Mouse (Mus musculus) erythroid progenitor cell, adult 5-6 weeks (primary cell): ENCODE data around the gene Olfr1031. TPM values are rescaled to one million over a fixed set of nuclear protein-coding genes. Genes with fewer than 3 reads are reported as not detected.
"Not testable (repeated sequence)": the region's sequence is repeated elsewhere in the genome, so short reads cannot be mapped to it uniquely, and the experiment has no call there.

Experiments
- ATAC-seq: replicated peaks from 2 replicates; pipeline ENCODE4 v1.8.0; 2016; ENCODE audit warnings: moderate number of reproducible peaks, mild to moderate bottlenecking, moderate TSS enrichment, inconsistent platforms; ENCODE audit not compliant: poor library complexity, low FRiP score, severe bottlenecking
- total RNA-seq, 2 experiments: library from RNA; stranded (forward) in 1 of 2; stranded (reverse) in 1 of 2; fragments of 150-400 nt in 1 of 2; fragments of 186-747, 209-891 nt in 1 of 2; gene quantifications; 2 replicates each; pipeline versions ENCODE4 v1.2.3 to v1.2.4; 2015 to 2017; ENCODE audit warnings: low replicate concordance in 2 of 2

Gene Olfr1031
- total RNA-seq (2015; ENCODE audit: low replicate concordance) (not detected in 2 replicates), total RNA-seq (2017; ENCODE audit: low replicate concordance) (not detected in 2 replicates)

- no peak for ATAC-seq
Measured at GRCm38 (mm10) chr2:85990004-85990403, at the start of gene Olfr1031. Gene Olfr1031, plus strand, starts transcription at chr2:85990304.

- ATAC-seq, result no peak
Measured at GRCm38 (mm10) chr2:85950137-85950536, 40.0 kb upstream of the Olfr1031 start, which contains the start of gene Olfr1028. Gene Olfr1028, plus strand, starts transcription at chr2:85950437.

GRCm38 (mm10) chr2:85973595-85973994 is 16.5 kb upstream of the Olfr1031 start, which contains the start of gene Olfr1029:
Gene Olfr1029, plus strand, starts transcription at chr2:85973895.
- no peak for ATAC-seq

GRCm38 (mm10) chr2:85978976-85979375 is 11.1 kb upstream of the Olfr1031 start, which contains the start of gene Olfr1030:
Gene Olfr1030, plus strand, starts transcription at chr2:85979276.
- ATAC-seq, result no peak

- ATAC-seq, result no peak
Measured at GRCm38 (mm10) chr2:86005240-86005639, 15.1 kb downstream of the Olfr1031 start, which contains the start of gene Olfr1032. Gene Olfr1032, plus strand, starts transcription at chr2:86005540.

- ATAC-seq, result not testable (repeated sequence)
Measured at GRCm38 (mm10) chr2:86020406-86020805, 30.3 kb downstream of the Olfr1031 start, which contains the start of gene Olfr1033. Gene Olfr1033, plus strand, starts transcription at chr2:86020633.

GRCm38 (mm10) chr2:86021518-86021917 is 31.4 kb downstream of the Olfr1031 start:
- not testable (repeated sequence) for ATAC-seq

Other genes with a start within 250 kb of the Olfr1031 start
Only the 30 nearest of the 31 such genes appear.
- gene Olfr1012, start 227.5 kb upstream of the Olfr1031 start, total RNA-seq (2015; ENCODE audit: low replicate concordance), result not detected in 2 replicates
- gene Olfr1012, start 227.5 kb upstream of the Olfr1031 start, total RNA-seq (2017; ENCODE audit: low replicate concordance), result not detected in 2 replicates
- gene Olfr1013, start 223.2 kb upstream of the Olfr1031 start, total RNA-seq (2015; ENCODE audit: low replicate concordance), result not detected in 2 replicates
- gene Olfr1013, start 223.2 kb upstream of the Olfr1031 start, total RNA-seq (2017; ENCODE audit: low replicate concordance), result not detected in 2 replicates
- gene Olfr1014, start 217.6 kb upstream of the Olfr1031 start, total RNA-seq (2015; ENCODE audit: low replicate concordance), result not detected in 2 replicates
- not detected in 2 replicates for gene Olfr1014, start 217.6 kb upstream of the Olfr1031 start, total RNA-seq (2017; ENCODE audit: low replicate concordance)
- gene Olfr1015, start 208.3 kb upstream of the Olfr1031 start, total RNA-seq (2015; ENCODE audit: low replicate concordance), result not detected in 2 replicates
- gene Olfr1015, start 208.3 kb upstream of the Olfr1031 start, total RNA-seq (2017; ENCODE audit: low replicate concordance), result not detected in 2 replicates
- not detected in 2 replicates for gene Olfr1016, start 187.8 kb upstream of the Olfr1031 start, total RNA-seq (2015; ENCODE audit: low replicate concordance)
- gene Olfr1016, start 187.8 kb upstream of the Olfr1031 start, total RNA-seq (2017; ENCODE audit: low replicate concordance), result not detected in 2 replicates
- gene Olfr1018, start 171.8 kb upstream of the Olfr1031 start, total RNA-seq (2015; ENCODE audit: low replicate concordance), result not detected in 2 replicates
- 0.39 TPM in 1 of 2 replicates, not detected in the other for gene Olfr1018, start 171.8 kb upstream of the Olfr1031 start, total RNA-seq (2017; ENCODE audit: low replicate concordance)
- not detected in 2 replicates for gene Olfr1019, start 144.8 kb upstream of the Olfr1031 start, total RNA-seq (2015; ENCODE audit: low replicate concordance)
- gene Olfr1019, start 144.8 kb upstream of the Olfr1031 start, total RNA-seq (2017; ENCODE audit: low replicate concordance), result not detected in 2 replicates
- not detected in 2 replicates for gene Olfr1020, start 143.3 kb upstream of the Olfr1031 start, total RNA-seq (2015; ENCODE audit: low replicate concordance)
- gene Olfr1020, start 143.3 kb upstream of the Olfr1031 start, total RNA-seq (2017; ENCODE audit: low replicate concordance), result not detected in 2 replicates
- gene Olfr1022, start 121.7 kb upstream of the Olfr1031 start, total RNA-seq (2015; ENCODE audit: low replicate concordance), result not detected in 2 replicates
- gene Olfr1022, start 121.7 kb upstream of the Olfr1031 start, total RNA-seq (2017; ENCODE audit: low replicate concordance), result not detected in 2 replicates
- not detected in 2 replicates for gene Olfr1023, start 104.7 kb upstream of the Olfr1031 start, total RNA-seq (2015; ENCODE audit: low replicate concordance)
- gene Olfr1023, start 104.7 kb upstream of the Olfr1031 start, total RNA-seq (2017; ENCODE audit: low replicate concordance), result not detected in 2 replicates
- not detected in 2 replicates for gene Olfr1024, start 85.3 kb upstream of the Olfr1031 start, total RNA-seq (2015; ENCODE audit: low replicate concordance)
- gene Olfr1024, start 85.3 kb upstream of the Olfr1031 start, total RNA-seq (2017; ENCODE audit: low replicate concordance), result not detected in 2 replicates
- not detected in 2 replicates for gene Olfr1025-ps1, start 75.1 kb upstream of the Olfr1031 start, total RNA-seq (2015; ENCODE audit: low replicate concordance)
- not detected in 2 replicates for gene Olfr1025-ps1, start 75.1 kb upstream of the Olfr1031 start, total RNA-seq (2017; ENCODE audit: low replicate concordance)
- gene Olfr1026, start 68.7 kb upstream of the Olfr1031 start, total RNA-seq (2015; ENCODE audit: low replicate concordance), result not detected in 2 replicates
- not detected in 2 replicates for gene Olfr1026, start 68.7 kb upstream of the Olfr1031 start, total RNA-seq (2017; ENCODE audit: low replicate concordance)
- not detected in 2 replicates for gene Olfr1028, start 39.9 kb upstream of the Olfr1031 start, total RNA-seq (2015; ENCODE audit: low replicate concordance)
- not detected in 2 replicates for gene Olfr1028, start 39.9 kb upstream of the Olfr1031 start, total RNA-seq (2017; ENCODE audit: low replicate concordance)
- gene Olfr1029, start 16.4 kb upstream of the Olfr1031 start, total RNA-seq (2015; ENCODE audit: low replicate concordance), result not detected in 2 replicates
- not detected in 2 replicates for gene Olfr1029, start 16.4 kb upstream of the Olfr1031 start, total RNA-seq (2017; ENCODE audit: low replicate concordance)
- gene Olfr1030, start 11.0 kb upstream of the Olfr1031 start, total RNA-seq (2015; ENCODE audit: low replicate concordance), result not detected in 2 replicates
- gene Olfr1030, start 11.0 kb upstream of the Olfr1031 start, total RNA-seq (2017; ENCODE audit: low replicate concordance), result not detected in 2 replicates
- gene Olfr1032, start 15.2 kb downstream of the Olfr1031 start, total RNA-seq (2015; ENCODE audit: low replicate concordance), result not detected in 2 replicates
- not detected in 2 replicates for gene Olfr1032, start 15.2 kb downstream of the Olfr1031 start, total RNA-seq (2017; ENCODE audit: low replicate concordance)
- not detected in 2 replicates for gene Olfr1033, start 30.3 kb downstream of the Olfr1031 start, total RNA-seq (2015; ENCODE audit: low replicate concordance)
- not detected in 2 replicates for gene Olfr1033, start 30.3 kb downstream of the Olfr1031 start, total RNA-seq (2017; ENCODE audit: low replicate concordance)
- not detected in 2 replicates for gene Olfr1034, start 55.6 kb downstream of the Olfr1031 start, total RNA-seq (2015; ENCODE audit: low replicate concordance)
- not detected in 2 replicates for gene Olfr1034, start 55.6 kb downstream of the Olfr1031 start, total RNA-seq (2017; ENCODE audit: low replicate concordance)
- not detected in 2 replicates for gene Olfr1036, start 83.7 kb downstream of the Olfr1031 start, total RNA-seq (2015; ENCODE audit: low replicate concordance)
- gene Olfr1036, start 83.7 kb downstream of the Olfr1031 start, total RNA-seq (2017; ENCODE audit: low replicate concordance), result not detected in 2 replicates
- gene Olfr1037, start 97.1 kb downstream of the Olfr1031 start, total RNA-seq (2015; ENCODE audit: low replicate concordance), result not detected in 2 replicates
- not detected in 2 replicates for gene Olfr1037, start 97.1 kb downstream of the Olfr1031 start, total RNA-seq (2017; ENCODE audit: low replicate concordance)
- not detected in 2 replicates for gene Olfr1039, start 145.6 kb downstream of the Olfr1031 start, total RNA-seq (2015; ENCODE audit: low replicate concordance)
- gene Olfr1039, start 145.6 kb downstream of the Olfr1031 start, total RNA-seq (2017; ENCODE audit: low replicate concordance), result not detected in 2 replicates
- not detected in 2 replicates for gene Olfr1040, start 156.4 kb downstream of the Olfr1031 start, total RNA-seq (2015; ENCODE audit: low replicate concordance)
- not detected in 2 replicates for gene Olfr1040, start 156.4 kb downstream of the Olfr1031 start, total RNA-seq (2017; ENCODE audit: low replicate concordance)
- not detected in 2 replicates for gene Olfr1042, start 171.5 kb downstream of the Olfr1031 start, total RNA-seq (2015; ENCODE audit: low replicate concordance)
- not detected in 2 replicates for gene Olfr1042, start 171.5 kb downstream of the Olfr1031 start, total RNA-seq (2017; ENCODE audit: low replicate concordance)
- gene Olfr1043, start 177.2 kb downstream of the Olfr1031 start, total RNA-seq (2015; ENCODE audit: low replicate concordance), result not detected in 2 replicates
- gene Olfr1043, start 177.2 kb downstream of the Olfr1031 start, total RNA-seq (2017; ENCODE audit: low replicate concordance), result not detected in 2 replicates
- not detected in 2 replicates for gene Olfr1044, start 187.5 kb downstream of the Olfr1031 start, total RNA-seq (2015; ENCODE audit: low replicate concordance)
- gene Olfr1044, start 187.5 kb downstream of the Olfr1031 start, total RNA-seq (2017; ENCODE audit: low replicate concordance), result not detected in 2 replicates
- gene Olfr52, start 195.4 kb downstream of the Olfr1031 start, total RNA-seq (2015; ENCODE audit: low replicate concordance), result not detected in 2 replicates
- gene Olfr52, start 195.4 kb downstream of the Olfr1031 start, total RNA-seq (2017; ENCODE audit: low replicate concordance), result not detected in 2 replicates
- not detected in 2 replicates for gene Olfr1045, start 212.7 kb downstream of the Olfr1031 start, total RNA-seq (2015; ENCODE audit: low replicate concordance)
- gene Olfr1045, start 212.7 kb downstream of the Olfr1031 start, total RNA-seq (2017; ENCODE audit: low replicate concordance), result not detected in 2 replicates
- gene Olfr1046, start 229.0 kb downstream of the Olfr1031 start, total RNA-seq (2015; ENCODE audit: low replicate concordance), result not detected in 2 replicates
- gene Olfr1046, start 229.0 kb downstream of the Olfr1031 start, total RNA-seq (2017; ENCODE audit: low replicate concordance), result not detected in 2 replicates
- not detected in 2 replicates for gene Olfr1047, start 241.1 kb downstream of the Olfr1031 start, total RNA-seq (2015; ENCODE audit: low replicate concordance)
- not detected in 2 replicates for gene Olfr1047, start 241.1 kb downstream of the Olfr1031 start, total RNA-seq (2017; ENCODE audit: low replicate concordance)